Mouse (Mus musculus) liver, embryonic 16.5 days (tissue): Measurements from ENCODE around the gene Masp1. TPM values are rescaled to one million over a fixed set of nuclear protein-coding genes. Genes with fewer than 3 reads are reported as not detected.

Experiments used
- ATAC-seq: fragments of 200-750 bp; cut with Nextera tagmentation; 2 replicates; pipeline ENCODE4 v1.8.0; 2017; ENCODE audit warnings: low read depth, mild to moderate bottlenecking, moderate number of reproducible peaks, moderate library complexity
- H3K27ac ChIP-seq: fragments of 300-500 bp; sonication (generic); 2 replicates; pipeline ENCODE4 v1.5.1; 2014; ENCODE audit warnings: mild to moderate bottlenecking, low read length
- H3K27me3 ChIP-seq: fragments of 300-500 bp; sonication (generic); 2 replicates; pipeline ENCODE4 v1.6.1; 2014; ENCODE audit warnings: low read depth, low read length, mixed read lengths; ENCODE audit not compliant: control insufficient read depth, insufficient read depth
- H3K36me3 ChIP-seq: fragments of 300-500 bp; sonication (generic); 2 replicates; pipeline ENCODE4 v1.6.1; 2014; ENCODE audit warnings: mild to moderate bottlenecking; ENCODE audit not compliant: control insufficient read depth, insufficient read depth
- H3K4me1 ChIP-seq: fragments of 300-500 bp; sonication (generic); 2 replicates; pipeline ENCODE4 v1.6.1; 2014; ENCODE audit warnings: low read depth, low read length, mixed read lengths; ENCODE audit not compliant: control insufficient read depth
- H3K4me2 ChIP-seq: fragments of 300-500 bp; sonication (generic); 2 replicates; pipeline ENCODE4 v1.6.1; 2014; ENCODE audit warnings: low read depth, low read length, mixed read lengths
- H3K4me3 ChIP-seq: fragments of 300-500 bp; sonication (generic); 2 replicates; pipeline ENCODE4 v1.5.1; 2014; ENCODE audit warnings: low read depth, mild to moderate bottlenecking, low read length
- H3K9ac ChIP-seq: fragments of 300-500 bp; sonication (generic); 2 replicates; pipeline ENCODE4 v1.6.1; 2014; ENCODE audit warnings: low read depth, low read length
- H3K9me3 ChIP-seq: fragments of 300-500 bp; sonication (generic); replicated peaks from 2 replicates; pipeline ENCODE4 v1.6.1; 2016; ENCODE audit warnings: low read length; ENCODE audit not compliant: control insufficient read depth
- WGBS: fragments of 180-500 bp; shearing (Covaris S2); extraction: QIAGEN DNeasy Blood & Tissue Kit; methylation state at CpG from one replicate; pipeline ENCODE4 v1.1.7; 2014; ENCODE audit not compliant: insufficient replicate concordance; 5-methylcytosine and 5-hydroxymethylcytosine counted together
- polyA plus RNA-seq: library from polyadenylated mRNA; unstranded; fragments of >200 nt; fragmentation: Nextera tagmentation; extraction: Ambion mirVana; gene quantifications from 2 replicates; pipeline ENCODE4 v1.2.1, GENCODE M21; 2015

Masp1 gene
- polyA plus RNA-seq, 1 experiment from 2014 or later = 30.8 TPM

GRCm38 (mm10) chr16:23458906-23459588 is 61.6 kb downstream of the Masp1 start:
- no peaks in the 10 kb centered on the region for H3K36me3 ChIP-seq
- 37% methylated on average over 7 of the region's 7 CpGs for WGBS
- no peak overlapping the region for H3K9ac ChIP-seq
- no peaks in the 10 kb centered on the region; the same call in 1 of the 2 replicates for H3K4me1 ChIP-seq
- no peaks in the 10 kb centered on the region for H3K9me3 ChIP-seq
- H3K27me3 ChIP-seq = no peaks in the 10 kb centered on the region
- H3K4me2 ChIP-seq = no peak overlapping the region
- no peak overlapping the region for H3K27ac ChIP-seq
- no peak for ATAC-seq
- no peak overlapping the region for H3K4me3 ChIP-seq

DNA sequence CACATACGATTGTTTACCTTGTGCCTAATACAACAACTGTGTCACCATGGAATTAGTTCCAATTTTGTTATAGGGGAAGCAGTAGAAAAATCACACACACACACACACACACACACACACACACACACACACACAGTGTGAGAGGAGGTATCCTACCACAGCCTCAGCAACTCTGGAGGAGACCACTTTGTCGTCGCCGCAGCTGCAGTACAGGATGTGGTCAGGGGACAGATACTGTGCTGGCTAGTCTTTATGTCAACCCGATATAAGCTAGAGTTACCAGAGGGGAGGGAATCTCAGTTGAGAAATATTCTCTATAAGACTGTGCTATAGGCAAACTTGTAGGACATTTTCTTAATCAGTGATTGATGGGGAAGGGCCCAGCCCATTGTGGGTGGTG is 63.3 kb downstream of the Masp1 start:
- H3K9ac ChIP-seq = no peak overlapping the region
- H3K27ac ChIP-seq = no peak overlapping the region
- no peaks in the 10 kb centered on the region for H3K9me3 ChIP-seq
- no peak overlapping the region for H3K4me2 ChIP-seq
- no peaks in the 10 kb centered on the region for H3K27me3 ChIP-seq
- ATAC-seq = no peak
- H3K36me3 ChIP-seq = no peaks in the 10 kb centered on the region
- no peaks in the 10 kb centered on the region for H3K4me1 ChIP-seq
- WGBS = 34% methylated on average over 5 of the region's 5 CpGs
- no peak overlapping the region for H3K4me3 ChIP-seq

DNA sequence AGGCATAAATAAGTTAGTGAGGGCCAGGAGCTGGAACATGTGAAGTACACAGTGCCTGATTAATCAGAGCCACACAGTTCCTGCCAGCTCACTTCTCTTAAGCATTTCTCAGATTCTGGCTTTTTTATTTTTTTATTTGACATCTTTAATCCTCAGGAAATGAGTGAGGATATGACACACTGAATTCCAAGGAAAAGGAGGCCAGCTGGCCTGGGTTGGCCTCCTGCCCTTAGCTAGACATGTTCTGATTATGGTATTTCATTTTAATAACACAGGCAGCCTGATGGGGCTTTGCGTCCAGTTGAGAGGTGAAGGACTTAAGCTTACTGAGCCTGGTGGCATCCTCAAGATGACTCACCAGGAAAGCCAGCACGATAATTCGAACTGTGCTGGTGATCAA is 64.1 kb downstream of the Masp1 start:
- H3K36me3 ChIP-seq = no peaks in the 10 kb centered on the region
- no peaks in the 10 kb centered on the region for H3K4me1 ChIP-seq
- H3K4me2 ChIP-seq = no peak overlapping the region
- H3K9me3 ChIP-seq = no peaks in the 10 kb centered on the region
- peak; percentile 13; the same call in 1 of the 2 replicates for ATAC-seq
- H3K27ac ChIP-seq = no peak overlapping the region
- no peak overlapping the region for H3K9ac ChIP-seq
- 61% methylated on average over 3 of the region's 3 CpGs for WGBS
- H3K27me3 ChIP-seq = no peaks in the 10 kb centered on the region
- H3K4me3 ChIP-seq = no peak overlapping the region

GRCm38 (mm10) chr16:23454376-23454775 is 66.2 kb downstream of the Masp1 start:
- WGBS = 53% methylated on average over 6 of the region's 6 CpGs
- Histone ChIP-seq H3K9ac (no peak overlapping the region), H3K4me2 (no peak overlapping the region), H3K27me3 (no peaks in the 10 kb centered on the region), H3K36me3 (no peaks in the 10 kb centered on the region), H3K9me3 (no peaks in the 10 kb centered on the region), H3K4me1 (no peaks in the 10 kb centered on the region), H3K4me3 (no peak overlapping the region), H3K27ac (no peak overlapping the region)
- no peak for ATAC-seq

DNA sequence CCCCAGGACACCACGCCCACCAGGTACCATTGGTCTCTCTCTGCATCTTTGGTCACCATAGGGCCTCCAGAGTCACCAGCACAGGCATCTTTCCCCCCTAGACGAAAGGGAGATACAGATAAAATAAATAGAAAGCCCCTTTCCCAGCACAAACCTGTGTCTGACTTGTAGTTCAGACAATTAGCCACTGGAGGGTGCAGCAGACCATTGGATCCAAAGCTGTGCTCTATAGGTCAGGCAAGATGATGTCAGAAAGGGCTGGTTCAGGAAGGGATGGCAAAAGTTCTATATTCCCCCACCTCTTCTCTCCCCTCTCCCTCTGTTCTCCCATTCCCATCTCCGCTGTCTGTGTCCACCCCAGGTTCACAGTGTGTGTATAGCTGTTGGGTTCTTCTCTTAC is 68.1 kb downstream of the Masp1 start:
- Histone ChIP-seq H3K27ac (no peak overlapping the region), H3K9ac (no peak overlapping the region), H3K9me3 (no peaks in the 10 kb centered on the region), H3K4me3 (no peak overlapping the region), H3K36me3 (no peaks in the 10 kb centered on the region), H3K27me3 (no peaks in the 10 kb centered on the region), H3K4me2 (no peak overlapping the region), H3K4me1 (no peaks in the 10 kb centered on the region)
- 20% methylated on average over 3 of the region's 3 CpGs for WGBS
- no peak for ATAC-seq

- 62% methylated on average over 4 of the region's 4 CpGs for WGBS
- no peaks in the 10 kb centered on the region for H3K4me1 ChIP-seq
- no peak overlapping the region for H3K9ac ChIP-seq
- ATAC-seq = no peak
- H3K4me2 ChIP-seq = no peak overlapping the region
- H3K4me3 ChIP-seq = no peak overlapping the region
- no peaks in the 10 kb centered on the region for H3K36me3 ChIP-seq
- H3K9me3 ChIP-seq = no peaks in the 10 kb centered on the region
- H3K27me3 ChIP-seq = no peaks in the 10 kb centered on the region
- no peak overlapping the region for H3K27ac ChIP-seq
Observed at GRCm38 (mm10) chr16:23450816-23451215, 69.8 kb downstream of the Masp1 start.

- ATAC-seq = no peak
- WGBS = 49% methylated on average over 2 of the region's 2 CpGs
- no peaks in the 10 kb centered on the region for H3K9me3 ChIP-seq
Observed at GRCm38 (mm10) chr16:23449946-23450345, 70.7 kb downstream of the Masp1 start.

GRCm38 (mm10) chr16:23444231-23444630 is 76.4 kb downstream of the Masp1 start:
- Histone ChIP-seq H3K27me3 (no peaks in the 10 kb centered on the region), H3K4me2 (no peak overlapping the region), H3K9ac (no peak overlapping the region), H3K4me3 (no peak overlapping the region), H3K9me3 (no peaks in the 10 kb centered on the region), H3K4me1 (no peaks in the 10 kb centered on the region), H3K27ac (no peak overlapping the region), H3K36me3 (no peaks in the 10 kb centered on the region)
- no peak for ATAC-seq
- 59% methylated on average over 4 of the region's 4 CpGs for WGBS

More at GRCm38 (mm10) chr16:23449946-23450345, 70.7 kb downstream of the Masp1 start:
- Histone ChIP-seq H3K27ac (no peak overlapping the region), H3K27me3 (no peaks in the 10 kb centered on the region), H3K4me3 (no peak overlapping the region), H3K4me1 (no peaks in the 10 kb centered on the region), H3K9ac (no peak overlapping the region), H3K36me3 (no peaks in the 10 kb centered on the region), H3K4me2 (no peak overlapping the region)

GRCm38 (mm10) chr16:23437404-23438166 is 83.0 kb downstream of the Masp1 start:
- H3K36me3 ChIP-seq = no peaks in the 10 kb centered on the region
- ATAC-seq = no peak
- no peaks in the 10 kb centered on the region for H3K27me3 ChIP-seq
- no peaks in the 10 kb centered on the region for H3K9me3 ChIP-seq
- H3K4me3 ChIP-seq = no peak overlapping the region
- no peak overlapping the region for H3K27ac ChIP-seq
- H3K4me2 ChIP-seq = no peak overlapping the region
- WGBS = 45% methylated on average over 12 of the region's 12 CpGs
- H3K9ac ChIP-seq = no peak overlapping the region
- no peaks in the 10 kb centered on the region; the same call in 1 of the 2 replicates for H3K4me1 ChIP-seq
